Mouse (Mus musculus) cerebellum, postnatal 36 days (tissue): ENCODE measurements around the gene Eme2.
A peak's percentile ranks its signal among the peaks of the same experiment; 100 is the strongest.

Experiments used
- DNase-seq, 2 experiments: peaks; one replicate each; pipeline ENCODE4 v3.0.0; 2021 to 2022; ENCODE audit warnings: mixed read lengths in 2 of 2

Gene Eme2

DNA sequence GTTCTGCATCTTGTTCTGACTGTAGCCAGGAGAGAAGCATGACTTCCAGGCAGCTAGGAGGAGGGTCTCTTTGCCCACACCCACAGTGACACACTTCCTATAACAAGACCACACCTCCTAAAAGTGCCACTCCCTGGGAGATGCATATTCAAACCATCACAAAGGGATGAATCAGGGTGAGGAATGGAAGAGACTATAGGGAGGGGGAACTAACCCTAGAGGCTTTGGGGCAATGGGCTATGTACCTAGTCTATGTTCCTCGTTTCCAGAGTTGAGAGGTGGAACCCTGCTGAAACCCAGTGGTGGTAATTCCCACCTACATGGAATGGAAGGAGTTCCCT, 20.5 kb downstream of the Eme2 start:
- no peak for DNase-seq

DNA sequence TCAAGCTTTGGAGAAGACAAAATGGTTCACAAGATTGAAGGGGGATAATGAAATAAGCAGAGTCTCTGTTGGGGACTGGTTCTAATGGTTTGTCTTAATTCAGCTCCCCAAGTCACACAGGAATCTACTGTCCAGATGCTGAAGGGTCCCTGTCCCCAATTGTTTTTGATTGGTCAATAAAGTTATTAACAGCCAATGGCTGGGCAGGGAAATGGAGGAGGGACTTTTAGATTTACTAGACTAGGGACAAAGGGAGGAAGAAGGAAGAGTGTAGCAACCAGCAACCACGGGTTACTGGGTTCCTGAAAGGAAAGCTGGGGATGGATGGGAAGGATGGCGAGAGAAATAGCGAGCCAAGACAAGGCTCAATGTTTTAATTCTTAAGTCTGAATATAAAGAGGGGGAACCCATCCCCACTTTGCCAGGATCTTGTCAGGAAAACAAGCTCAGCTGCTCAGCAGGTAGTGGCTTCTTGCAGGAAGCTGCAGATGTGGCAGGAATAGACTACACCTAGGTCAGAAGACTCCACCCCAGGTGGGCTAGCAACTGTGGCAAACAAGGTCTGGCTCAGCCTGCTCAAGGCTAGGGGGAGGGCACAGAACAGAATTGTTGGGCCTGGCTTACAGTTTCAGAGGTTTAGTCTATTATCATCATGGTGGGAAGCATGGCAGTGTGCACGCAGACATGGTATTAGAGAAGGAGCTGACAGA, 21.0 kb downstream of the Eme2 start:
- DNase-seq: no peak

DNA sequence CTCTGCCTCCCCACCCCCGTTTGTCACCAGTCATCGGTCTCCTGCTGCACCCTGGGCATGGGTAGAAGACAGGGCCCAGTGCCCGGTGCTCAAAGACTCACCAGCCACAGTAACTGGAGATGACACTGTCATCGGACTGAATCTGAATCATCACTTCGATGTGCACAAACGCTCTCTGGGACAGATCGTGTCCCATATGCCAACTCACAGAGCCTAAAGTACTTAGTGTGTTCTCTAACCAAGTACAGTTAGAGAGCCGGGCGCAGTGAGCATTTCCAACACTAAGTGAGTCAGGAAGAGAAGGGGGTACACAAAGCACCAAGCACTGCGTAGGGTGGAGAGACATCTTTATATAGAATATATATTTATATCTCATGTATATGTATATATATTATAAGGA, 27.0 kb downstream of the Eme2 start:
- DNase-seq: no peak

DNA sequence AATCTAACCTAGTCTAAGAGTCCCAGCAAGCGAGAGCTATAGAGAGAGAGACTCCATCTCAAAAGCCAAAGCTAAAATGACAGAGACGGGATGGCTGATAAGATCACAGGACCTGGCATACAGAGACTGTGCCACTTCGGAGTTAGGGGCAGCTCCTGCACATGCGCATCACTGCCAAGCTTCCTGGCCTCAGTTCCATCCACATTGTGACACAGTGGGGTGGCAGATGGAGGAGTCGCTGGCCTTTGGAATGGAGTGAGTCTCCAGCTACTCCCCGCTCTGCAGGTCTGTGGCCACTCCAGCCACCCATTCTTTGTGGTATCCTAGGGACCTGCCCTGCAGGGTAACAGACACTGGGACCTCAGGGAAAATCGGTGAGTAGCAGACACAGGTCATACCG, 29.1 kb downstream of the Eme2 start, which contains the start of gene Igfals:
Igfals (plus strand) TSS at position 222 of the 400 bp plus-strand sequence.
- peak; percentile 88 to 89 for DNase-seq

DNA sequence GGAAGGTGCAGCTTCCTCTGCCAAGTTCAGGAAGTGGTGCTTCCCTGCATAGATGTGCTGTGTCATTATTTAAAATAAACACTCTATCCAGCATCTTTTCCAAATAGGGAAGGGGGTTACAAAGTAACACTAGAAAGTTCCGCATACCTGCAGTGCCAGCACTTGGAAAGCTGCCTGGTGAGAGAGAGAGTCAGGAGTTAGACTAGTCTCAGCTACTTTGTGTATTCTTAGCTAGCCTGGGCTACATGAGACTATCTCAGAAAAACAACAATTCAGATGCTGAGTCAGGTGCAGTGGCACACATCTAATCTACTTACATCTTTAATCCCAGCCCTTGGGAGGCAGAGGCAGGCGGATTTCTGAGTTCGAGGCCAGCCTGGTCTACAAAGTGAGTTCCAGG, 33.1 kb downstream of the Eme2 start:
- no peak for DNase-seq

DNA sequence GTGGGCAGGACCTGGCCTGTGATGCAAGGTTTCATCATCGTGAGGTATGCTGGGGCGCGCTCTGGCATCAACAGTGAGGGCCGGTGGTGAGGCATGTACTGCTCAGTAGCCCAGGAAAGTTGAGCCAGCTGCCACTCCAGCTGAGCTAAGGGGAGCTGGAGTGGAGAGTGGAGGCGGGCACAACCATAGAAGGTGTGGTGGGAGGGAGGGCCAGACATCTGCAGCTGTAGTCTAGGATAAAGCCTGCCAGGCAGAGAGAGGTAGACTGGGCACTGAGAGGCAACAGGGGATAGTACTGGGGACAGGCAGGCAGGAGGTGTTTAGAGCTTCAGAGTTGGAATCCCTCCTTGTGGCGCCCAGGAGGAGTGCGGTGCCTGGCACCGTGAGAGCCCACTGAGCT, 34.8 kb downstream of the Eme2 start:
- DNase-seq: no peak

DNA sequence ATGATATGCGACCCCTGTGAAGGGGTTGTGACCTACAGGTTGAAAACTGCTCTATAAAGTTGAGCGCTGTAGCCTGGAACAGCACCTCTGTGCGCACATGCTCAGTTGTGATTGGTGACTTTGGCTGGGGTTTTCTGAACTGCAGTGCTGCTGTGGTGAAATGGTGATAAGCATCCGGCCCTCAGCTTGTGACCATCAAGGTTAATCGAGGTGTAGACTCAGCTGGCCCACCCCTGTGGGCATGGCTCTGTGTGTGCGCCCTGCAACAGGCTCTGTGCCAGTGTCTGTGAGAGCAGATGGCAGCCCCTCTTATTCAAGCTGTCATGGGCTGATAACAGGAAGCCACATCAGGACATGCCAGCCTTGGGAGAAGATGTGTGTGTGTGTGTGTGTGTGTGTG, 35.9 kb downstream of the Eme2 start:
- DNase-seq: no peak

DNA sequence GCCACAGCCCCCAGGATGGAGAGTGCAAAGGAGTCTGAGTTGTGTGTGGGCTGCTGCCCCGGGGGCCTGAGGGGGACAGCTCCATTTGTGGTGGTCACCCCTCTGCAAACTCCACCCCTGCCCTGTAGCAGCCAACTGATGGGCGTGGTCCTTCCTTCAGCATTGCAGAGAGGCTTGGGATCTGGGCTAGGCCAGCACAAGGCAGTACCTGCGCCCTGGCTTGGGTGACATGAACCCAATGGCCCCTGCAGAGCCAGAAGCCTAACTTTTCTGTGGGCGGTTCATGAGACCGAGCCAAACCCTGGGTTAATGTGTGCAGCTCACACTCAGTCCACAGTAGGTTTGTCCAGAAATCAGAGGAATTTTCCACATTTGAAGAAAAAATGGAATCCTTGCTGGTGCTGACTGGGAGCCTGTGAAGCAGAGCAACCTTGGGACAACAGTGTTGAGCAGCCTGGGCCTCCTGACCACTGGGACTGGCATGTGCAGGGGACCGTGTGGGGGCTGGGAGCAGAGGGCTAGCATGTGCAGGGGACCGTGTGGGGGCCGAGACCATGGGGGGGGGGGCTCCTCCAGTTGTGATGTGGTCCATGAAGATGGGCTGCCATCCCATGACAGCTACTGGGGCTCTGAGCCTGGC, 36.9 kb downstream of the Eme2 start:
- no peak for DNase-seq

DNA sequence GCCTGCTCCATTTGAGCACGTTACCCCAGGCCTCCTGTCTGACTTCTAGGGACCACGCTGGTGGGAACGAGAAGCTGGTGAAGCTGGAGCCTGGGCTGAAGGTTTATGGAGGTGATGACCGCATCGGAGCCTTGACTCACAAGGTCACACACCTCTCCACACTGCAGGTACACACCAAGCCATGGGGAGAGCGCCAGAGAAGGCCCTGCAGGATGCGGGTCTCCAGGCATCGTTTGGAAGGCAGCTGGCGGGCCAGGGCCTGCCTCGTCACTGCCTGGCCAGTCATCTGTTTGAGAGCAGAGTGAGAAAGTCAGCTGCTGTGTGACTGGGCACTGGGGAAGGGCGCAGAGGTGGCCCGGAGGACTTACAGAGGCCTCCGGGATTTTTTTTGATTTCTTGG, 38.3 kb downstream of the Eme2 start:
- no peak for DNase-seq

DNA sequence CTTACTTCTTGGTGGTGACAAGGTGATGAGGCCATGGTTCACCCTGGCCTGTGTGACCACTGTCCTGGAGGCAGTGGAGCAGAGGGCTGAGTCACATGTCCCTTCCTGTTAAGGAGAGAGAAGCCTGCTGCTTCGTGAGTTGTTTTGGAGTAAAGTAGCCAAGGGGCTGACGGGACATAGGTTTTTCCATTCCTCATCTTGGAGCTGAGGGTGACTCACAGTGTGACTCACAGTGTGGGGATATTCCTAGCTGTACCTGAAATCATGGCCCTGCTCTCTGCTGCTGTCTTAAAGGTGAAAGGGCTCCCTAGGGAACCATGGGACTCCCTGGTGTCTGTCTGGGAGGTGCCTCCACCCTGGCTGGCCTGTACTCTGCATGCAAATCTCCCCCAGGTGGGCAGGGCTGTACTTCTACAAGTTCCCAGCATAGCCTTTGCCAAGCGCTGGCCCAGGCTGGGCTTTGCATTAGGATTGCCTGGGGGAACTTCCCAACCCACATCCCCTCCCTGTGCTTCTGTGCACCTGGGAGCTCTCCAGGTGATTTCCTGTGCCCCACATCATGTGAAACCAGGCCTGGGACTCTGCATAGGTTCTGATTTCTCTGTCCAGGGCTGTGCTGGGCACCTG, 38.9 kb downstream of the Eme2 start:
- no peak for DNase-seq

DNA sequence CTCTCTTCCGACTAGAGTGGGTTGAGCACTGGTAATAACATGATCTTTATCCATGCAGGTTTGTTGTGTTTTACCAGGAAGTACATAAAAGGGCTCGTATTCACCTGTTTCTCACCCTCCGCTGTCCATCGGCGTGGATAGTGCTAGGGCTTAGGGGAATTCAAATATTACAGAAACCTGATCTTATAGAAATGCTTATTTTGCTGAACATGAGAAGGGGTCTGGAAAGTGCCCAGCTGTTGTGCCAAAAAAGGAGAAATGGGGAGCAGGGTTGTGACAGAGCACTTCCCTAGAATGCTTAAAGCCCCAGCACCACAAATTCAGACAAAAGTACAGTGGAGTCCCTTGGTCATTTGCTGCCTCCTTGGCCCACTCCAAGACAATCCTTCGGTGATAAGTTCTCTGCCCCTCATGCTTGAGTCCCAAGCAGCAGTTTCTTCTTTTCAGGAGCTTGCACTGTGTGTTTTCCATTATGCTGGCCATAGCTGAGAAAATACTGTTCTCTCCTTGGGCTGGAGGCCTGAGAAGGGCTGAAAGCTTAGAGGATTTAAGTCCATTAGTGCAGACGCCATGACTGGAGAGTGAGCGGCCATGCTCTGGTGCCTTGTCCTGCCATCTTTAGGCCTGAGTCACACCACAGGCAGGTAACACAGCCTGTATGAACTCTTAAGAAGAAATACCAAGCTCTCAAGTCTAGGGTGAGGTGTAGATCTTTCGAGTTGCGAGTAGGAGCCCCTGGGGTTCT, 43.3 kb downstream of the Eme2 start:
- DNase-seq: no peak

DNA sequence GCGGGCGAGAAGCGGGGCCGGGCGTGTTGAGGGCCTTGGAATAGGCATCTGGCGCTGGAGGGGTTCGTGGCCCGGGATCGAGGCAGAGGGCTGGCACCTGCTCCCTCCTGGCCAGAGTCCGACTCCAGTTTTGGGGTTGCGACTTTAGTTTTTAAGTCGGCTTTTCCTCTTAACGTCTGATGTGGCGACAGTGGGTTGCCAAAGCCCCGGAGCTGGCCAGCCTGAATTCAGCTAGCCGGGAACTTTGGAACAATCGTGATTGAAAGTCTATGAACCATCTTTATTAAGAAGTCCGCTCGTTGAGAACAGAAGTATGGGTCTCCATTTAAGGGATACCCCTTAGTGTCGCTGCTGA, 44.1 kb downstream of the Eme2 start:
- DNase-seq: no peak

DNA sequence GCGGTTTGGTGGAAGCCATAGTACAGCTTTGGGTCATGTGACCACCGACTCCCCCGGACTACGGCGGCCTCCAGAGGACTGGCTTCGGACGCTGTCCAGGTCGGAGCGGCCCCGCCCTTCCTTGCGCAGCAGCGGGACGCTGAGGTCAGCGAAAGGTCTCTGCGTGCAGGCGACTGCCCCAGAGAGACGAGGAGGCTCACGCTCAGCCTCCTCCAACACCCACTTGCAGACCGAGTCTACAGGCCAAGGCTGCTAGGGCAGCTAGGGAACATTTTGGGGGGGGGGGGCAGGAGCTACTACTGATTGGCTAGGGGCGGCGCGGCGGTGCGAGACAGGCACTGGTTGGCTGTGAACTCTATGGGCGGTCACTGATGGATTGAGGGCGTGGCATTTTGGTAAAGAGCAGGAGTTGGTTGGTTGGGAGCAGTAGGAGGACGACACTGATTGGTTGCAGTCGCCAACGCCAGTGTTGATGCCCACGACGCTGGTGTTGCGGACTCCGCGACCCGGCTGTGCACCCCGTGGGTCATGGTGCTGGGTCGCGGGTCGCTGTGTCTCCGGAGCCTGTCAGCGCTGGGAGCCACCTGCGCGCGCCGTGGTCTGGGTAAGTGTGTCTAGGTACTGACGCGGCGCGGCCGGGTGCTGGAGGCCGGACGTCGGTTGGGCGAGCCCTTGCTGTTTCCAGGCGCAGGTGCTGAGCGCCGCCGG, 44.7 kb downstream of the Eme2 start, which contains the start of gene Fahd1:
Fahd1 (minus strand) TSS at position 300 of the 708 bp plus-strand sequence.
- DNase-seq: peak; percentile 93 to 95

DNA sequence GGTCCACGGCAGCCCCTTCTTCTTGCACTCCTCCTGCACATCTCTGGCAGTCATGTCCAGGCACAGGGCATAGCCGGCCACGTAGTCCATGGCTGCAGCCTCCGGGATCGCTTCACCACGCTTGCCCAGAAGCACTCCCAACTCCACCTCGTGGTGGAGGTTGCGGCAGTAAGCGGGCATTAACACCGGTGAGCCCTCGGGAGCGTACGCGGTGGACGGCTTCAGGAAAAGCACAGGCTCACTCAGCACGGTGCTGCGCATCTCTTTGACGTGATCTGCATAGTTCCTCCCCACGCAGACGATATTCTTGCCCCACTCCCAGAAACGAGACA, 45.2 kb downstream of the Eme2 start:
- no peak for DNase-seq

DNA sequence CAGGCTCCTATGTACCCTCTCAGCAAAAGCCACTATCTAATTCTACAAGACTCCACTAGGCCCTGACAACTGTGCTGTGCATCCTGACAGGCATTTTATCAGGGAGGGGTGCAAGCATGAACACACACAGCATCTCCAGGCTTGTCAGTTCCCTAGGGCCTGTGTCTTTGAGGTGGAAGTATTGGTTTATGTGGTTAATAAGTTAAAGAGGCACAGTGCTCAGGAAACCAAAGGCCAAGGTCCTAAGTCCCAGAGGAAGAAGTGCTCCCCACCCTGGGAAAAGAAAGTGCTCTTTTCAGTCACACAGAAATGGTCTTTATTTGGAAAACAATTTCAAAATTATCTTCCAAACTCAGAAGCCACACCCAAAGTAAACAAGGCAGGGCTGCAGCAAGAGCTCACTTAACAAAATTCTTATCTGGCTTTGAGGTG, 46.3 kb downstream of the Eme2 start:
- DNase-seq: no peak

DNA sequence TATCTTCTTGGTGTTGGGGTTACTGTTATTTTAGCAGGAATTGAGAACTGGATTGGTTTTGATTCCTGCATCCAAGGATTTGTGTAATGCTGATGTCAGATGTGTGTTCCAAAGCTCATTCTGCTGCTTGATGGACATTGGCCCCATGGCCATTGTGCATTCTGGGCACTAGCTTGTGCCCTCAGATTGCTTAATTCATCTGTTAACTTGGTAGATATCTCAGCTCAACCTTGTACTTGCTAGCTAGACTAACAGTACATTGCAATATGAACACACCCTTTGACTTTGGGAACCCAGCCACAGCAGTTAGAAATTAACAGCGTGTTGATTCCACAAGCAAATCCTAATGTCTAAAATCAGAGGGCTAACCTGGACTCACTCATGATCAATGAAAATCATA, 47.5 kb downstream of the Eme2 start:
- DNase-seq: no peak

DNA sequence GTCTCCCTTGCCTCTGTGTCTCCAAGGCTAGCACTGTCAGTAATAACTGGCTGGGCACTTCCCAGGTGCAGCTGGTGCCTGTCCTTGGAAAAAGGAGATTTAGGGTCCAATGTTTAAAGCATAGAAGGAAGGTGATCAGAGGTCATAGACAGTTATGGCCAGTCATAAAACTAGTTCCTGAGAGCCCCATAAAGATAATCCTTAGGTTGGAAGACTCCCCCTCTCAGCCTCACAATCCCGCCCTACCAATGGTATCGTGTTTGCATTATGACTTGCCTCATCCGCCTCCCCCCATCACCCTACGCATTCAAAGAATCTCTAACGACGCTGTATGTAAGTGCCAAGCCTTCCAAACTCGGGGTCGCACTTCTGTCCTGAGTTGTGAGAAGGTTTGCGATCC, 50.4 kb downstream of the Eme2 start:
- no peak for DNase-seq

DNA sequence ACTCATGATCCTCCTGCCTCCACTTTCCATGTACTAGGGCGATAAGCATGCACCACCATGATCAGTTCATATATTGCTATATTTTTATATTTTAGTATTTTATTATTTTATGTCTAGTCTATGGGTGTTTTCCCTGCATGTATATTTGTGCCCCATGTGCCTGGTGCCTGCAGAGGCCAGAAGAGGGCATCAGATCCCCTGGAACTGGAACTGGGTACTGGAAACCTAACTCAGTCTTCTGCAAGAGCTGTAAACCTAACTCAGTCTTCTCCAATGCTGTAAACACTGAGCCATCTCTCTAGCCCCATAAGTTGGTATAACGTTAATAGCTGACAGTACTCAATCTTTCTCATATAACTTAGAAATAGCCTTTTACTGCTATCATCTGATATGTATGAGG, 52.3 kb downstream of the Eme2 start:
- DNase-seq: no peak

DNA sequence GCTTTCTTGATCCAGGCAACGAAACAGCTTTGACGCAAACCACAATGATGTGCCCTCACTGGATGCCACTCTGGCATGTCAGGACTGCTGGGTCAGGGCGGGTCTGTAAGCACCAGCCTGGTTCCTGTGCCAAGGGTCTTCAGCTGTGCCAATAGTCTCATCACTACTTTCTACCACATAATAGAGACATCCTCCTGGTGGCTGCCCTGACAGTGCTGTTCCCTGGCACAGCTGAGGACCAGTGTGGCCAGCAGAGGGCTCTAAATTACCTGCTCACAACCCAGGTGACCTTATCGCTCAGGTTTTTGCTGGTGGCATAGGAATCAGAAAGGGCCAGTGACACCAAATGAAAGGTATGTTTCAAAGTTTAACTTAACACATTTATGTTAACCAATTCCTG, 53.8 kb downstream of the Eme2 start:
- peak; percentile 50 to 57 for DNase-seq

DNA sequence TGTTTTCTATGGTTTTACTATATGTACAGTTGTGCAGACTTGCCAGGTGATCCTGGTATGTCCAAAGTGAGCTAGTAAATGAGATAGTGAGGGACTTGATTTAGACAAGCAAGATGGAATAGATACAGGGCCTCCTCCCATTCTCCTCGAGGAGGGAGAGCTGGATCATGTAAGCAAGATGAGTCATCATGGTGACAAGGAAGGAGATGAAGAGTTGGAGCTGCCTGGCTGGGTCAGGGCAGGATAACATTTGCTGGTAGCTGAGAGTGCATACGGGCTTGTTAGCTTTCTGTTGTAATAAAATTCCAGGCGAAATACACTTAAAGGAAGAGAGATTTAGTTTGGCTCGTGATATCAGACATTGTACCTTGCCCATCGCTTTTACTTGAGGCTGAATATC, 54.5 kb downstream of the Eme2 start:
- DNase-seq: no peak

DNA sequence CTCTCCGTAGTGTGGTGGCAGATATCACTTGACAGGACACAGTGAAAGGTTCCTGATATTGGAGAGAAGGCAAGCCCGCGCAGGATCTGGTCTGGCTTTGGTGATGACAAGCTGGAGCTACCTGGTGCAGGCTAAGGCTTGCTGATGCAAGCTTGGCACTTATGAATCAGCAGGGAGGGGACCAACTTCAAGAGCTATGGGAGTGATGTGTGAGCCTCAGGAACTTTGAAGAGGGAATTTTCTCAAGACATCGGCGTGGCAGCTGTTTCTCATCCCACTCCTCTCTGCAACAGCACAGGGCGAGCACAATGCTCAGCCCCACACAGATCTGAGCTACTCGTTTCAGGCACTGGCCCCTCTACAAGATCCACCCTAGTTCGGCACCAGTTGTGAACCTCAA, 55.0 kb downstream of the Eme2 start, which contains the start of gene Hagh:
Hagh (plus strand) TSS at position 302 of the 400 bp plus-strand sequence.
- no peak for DNase-seq
